Mouse (Mus musculus) frontal cortex, adult (tissue): ENCODE measurements at regions not wholly inside any gene's neighbourhood (a gene's known extent, or its start where the extent isn't known, plus 50 kb on each side); places are given as distances from the start of the nearest gene placed in this dataset.
A peak's percentile ranks its signal among the peaks of the same experiment; 100 is the strongest.

Source experiments
- ATAC-seq: cut with Nextera tagmentation; 2 replicates; pipeline ENCODE4 v1.9.2; 2017; ENCODE audit warnings: mild to moderate bottlenecking, moderate library complexity, mixed read lengths; ENCODE audit not compliant: low TSS enrichment

DNA sequence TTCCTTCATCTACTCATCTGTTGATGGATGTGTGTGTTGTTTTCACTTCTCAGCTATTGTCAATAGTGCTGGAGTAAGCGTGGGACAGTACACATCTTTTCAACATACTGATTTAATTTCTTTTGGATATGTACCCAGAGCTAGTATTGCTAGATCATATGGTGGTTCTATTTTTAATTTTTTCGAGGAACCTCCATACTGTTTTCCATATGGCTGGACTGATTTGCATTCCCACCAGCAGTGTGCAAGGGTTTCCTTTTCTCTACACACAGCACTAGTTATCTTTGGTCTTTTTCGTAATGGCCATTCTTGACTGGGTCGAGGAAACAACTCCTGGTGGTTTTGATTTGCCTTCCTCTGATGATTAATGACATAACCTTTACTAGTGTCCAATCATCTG, 943.0 kb downstream of the Gsdmc2 start:
- ATAC-seq, result peak; percentile 88

DNA sequence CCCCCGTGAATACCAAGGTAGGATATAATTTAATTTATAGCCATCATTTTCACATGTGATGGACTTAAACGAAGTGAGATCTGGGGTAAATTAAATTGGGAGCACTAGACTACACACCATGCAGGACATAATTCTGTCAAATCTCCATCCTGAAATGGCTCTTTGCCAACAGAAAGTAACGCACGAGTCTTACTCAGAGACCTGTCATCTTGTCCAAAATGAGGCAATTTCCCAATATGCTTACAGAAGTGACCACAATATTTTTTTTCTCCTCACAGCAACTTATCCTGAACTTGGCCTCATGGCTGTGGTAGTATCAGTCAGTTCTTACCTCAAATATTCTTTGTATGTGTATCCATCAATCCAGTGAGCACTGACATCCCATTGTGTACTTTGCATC, 955.2 kb downstream of the Gsdmc2 start:
- ATAC-seq, result no peak

DNA sequence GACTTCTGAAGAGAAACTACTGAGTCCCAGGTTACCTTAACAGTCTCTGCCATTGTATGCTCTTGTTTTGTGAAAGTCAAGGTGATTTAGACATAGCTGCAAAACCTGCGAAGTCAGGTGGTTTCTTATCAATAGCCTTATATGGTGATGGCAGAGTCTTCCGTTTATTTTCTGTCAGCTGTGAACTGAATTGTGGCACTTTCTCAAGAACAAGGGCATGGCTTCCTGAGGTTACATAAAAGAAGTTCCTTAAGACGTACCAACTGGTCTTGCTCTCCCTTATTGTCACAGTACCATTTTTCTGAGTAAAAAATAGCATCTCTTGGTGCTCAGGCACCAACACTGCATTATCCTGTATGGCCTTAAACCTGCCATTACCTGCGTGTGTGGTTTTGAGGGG, 959.6 kb downstream of the Gsdmc2 start:
- ATAC-seq, result no peak

DNA sequence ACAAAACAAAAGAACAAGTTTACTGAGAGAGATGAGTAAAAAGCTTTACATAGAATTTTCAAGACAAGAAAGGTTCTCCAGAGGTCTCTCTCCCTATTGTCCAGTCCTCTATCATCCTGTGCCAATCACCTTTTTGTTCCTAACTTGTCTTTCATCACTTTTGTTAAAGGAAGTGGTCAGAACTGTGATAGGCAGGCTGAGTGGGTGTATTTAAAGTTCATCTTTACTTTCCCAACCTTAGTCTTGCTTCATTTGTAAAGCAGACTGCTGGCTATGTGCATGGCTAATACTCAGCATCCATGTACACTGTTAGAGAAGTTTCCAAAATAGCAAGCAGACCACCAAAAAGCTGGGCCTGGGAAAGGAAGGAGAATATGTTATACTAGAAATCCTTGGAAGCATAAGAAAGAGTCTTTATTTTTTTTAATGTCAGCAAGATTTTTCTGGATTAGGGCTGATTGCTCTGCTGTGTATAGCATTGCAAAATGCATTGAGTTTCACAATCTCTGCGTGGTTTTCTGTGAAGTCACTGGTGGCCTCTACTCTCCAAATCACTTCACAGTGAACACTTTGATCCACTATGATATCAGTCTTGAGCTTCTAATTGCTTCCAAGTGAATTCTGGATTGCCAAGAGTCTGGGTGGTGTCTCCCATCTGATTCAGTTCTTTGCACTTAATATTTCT, 973.8 kb downstream of the Gsdmc2 start:
- no peak for ATAC-seq

DNA sequence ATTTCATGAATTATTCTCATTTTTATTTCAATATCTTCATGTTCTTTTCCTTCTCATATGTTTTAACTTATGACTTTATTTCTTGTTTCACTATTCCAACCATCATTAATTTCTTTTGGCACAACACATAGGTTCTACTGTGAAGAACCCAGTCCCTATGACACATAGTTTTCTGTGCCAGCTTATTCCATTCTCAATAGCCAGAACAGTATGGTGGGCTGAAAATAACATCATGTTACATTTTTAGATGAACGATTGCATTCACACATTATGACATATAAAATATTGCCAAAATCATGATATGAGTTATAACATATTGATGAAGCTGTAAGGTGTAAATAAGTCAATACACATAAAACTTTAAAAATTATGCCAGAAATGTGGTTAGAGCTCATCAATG, 982.4 kb downstream of the Gsdmc2 start:
- ATAC-seq, result no peak

DNA sequence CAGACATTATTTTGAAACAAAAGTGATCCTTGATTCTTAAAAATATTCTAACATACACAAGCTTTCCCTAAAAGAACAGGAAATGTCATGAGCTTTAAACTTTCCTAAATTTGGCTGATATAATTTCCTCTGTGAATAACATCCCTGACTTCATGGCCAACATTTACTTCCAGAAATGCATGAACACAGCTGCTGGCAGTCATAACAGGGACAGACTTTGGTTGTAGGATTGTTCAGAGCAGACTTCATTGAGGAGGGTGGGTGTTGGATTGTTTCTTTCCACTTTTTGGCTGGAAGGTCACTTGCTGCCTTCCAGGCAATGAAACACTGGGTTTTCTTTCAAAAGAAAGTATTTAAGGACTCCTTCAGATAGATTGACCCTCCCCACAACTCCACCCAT, 983.6 kb downstream of the Gsdmc2 start:
- no peak for ATAC-seq

DNA sequence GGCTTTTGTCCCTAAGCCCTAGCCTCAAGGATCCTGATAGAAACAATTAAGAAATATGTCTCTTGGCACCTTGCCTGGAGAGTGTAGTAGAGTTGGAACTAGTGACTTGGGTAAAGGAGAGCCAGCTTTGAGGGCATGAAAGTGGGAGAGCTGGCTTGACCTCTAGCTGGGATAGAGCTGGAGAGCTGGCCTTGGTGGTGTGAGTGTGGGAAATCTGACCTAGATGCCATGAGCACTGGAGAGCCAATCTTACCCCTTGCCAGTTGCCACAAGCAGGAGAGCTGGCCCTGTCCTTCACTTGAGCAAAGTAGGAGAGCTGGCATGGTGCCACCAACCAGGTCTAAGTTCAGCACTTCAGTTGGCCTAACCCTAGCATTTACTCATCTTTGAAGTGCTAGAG, 995.7 kb downstream of the Gsdmc2 start:
- no peak for ATAC-seq

DNA sequence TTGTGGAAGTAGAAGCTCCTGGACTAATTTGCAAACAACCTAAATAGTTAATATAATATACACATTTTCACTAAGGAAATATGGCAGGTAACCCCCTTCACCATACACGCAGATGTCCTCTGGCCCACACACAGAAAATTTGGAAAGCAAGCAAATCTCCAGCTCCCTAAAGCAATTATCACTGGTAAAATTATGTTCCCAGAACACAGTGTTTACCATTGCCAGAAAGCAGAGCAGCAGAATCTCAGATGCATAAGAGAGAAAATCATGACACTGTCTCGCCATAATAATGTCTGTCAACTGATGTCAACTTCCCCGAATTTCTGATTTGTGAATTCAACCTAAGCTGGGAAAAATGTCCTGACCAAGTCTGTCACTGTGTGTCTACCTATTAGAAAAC, 999.1 kb downstream of the Gsdmc2 start:
- peak; percentile 65; the same call in 1 of the 2 replicates for ATAC-seq

DNA sequence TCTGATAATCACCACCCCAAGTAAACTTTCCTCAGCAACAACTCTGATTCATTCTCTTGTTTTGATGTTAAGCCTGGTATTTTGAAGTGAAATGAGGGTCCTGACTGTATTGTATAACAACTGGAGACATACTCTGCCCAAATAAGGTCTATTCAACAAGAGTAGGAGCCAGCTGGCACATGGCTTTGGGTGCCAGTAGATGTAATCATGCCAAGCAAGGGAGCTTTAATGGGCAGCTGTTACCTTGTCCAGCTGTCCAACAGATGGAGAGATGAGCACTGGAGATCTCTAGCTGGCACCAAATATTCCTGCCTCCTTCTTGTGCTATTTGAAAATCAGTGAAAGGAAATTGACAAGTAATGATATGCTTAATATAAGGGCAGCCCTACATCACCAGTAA, 1019.4 kb downstream of the Gsdmc2 start:
- no peak for ATAC-seq

DNA sequence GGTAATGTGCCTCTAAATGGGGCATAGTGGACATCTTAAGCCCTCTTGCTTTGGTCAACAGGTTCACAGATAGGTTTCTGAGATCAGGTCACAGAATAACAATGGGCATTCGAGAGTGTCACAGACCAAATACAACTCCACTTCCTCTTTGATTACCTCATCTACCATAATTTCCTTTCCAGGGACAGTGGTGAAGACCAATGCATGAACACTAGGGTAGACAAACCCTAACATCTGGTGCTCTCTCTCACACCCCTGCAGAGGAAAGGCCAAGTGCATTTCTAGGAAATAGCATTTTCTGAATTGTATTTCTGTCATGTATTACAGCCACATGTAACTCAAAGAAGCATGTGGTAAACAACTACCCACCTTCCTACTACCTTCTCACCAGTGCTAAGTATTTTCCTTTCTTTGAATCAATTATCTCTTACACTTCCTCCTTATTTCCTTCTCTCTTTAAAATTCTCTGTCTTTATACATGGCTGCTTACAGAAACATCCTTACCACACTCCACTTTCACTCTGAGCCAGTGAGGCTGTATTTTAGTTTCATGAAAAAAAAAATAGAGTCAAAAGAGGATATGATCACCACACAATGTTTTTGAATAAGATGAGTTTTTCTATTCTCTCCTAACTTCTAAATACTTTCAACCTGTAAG, 1021.0 kb downstream of the Gsdmc2 start:
- ATAC-seq, result no peak

DNA sequence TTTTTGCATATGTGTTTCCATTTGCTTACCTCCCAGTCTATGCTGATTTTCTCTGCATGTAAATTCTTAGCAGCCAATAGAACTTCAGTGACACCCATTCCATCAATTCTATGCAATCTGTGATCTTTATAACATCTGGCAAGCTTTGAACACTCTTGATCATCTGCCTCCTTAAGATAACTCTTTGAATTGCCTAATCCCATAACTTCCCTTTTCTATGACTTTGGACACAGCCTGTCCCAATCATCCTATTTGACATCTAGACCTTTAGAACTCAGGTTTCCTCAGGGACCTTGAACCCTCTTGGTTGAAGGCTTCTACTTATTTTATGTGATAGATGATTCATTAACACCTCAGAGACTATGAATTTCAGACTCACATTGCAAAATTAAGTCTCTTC, 1022.7 kb downstream of the Gsdmc2 start:
- ATAC-seq, result no peak

DNA sequence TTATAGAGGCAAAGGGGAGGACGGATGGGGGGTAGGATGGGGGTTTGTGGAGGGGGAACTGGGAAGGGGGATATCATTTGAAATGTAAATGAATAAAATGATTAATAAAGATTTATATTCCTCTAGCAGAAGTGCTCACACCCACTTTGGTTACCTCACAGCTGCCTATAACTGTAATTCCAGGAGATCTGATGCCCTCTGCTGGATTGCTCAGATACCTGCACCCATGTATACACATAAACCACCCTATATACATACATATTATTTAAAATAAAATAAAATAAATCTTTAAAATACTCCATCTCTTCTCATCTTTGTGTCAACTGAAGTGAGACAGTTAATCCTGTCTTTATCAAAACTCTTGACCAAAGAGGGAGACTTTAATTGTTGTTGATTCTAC, 1031.9 kb downstream of the Gsdmc2 start:
- ATAC-seq, result no peak

DNA sequence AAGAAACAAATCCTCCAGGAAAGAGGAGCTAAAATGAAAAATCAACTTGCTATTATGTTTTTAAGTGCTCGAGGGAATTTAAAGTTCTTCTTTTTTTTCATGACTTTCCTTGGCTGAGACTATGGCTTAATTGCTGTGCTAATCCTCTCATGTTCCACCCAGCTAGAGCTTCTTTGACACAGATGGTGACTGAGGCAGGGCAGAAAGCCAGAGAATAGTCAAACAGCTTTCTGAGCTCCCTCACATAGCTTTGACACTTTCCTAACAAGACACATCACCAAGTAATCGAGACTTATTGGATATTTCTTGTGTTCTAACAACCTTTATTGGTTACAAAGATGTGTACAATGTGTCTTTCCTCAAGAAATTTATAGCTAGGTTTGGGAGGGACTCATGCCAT, 1033.0 kb downstream of the Gsdmc2 start:
- ATAC-seq, result peak; percentile 69

DNA sequence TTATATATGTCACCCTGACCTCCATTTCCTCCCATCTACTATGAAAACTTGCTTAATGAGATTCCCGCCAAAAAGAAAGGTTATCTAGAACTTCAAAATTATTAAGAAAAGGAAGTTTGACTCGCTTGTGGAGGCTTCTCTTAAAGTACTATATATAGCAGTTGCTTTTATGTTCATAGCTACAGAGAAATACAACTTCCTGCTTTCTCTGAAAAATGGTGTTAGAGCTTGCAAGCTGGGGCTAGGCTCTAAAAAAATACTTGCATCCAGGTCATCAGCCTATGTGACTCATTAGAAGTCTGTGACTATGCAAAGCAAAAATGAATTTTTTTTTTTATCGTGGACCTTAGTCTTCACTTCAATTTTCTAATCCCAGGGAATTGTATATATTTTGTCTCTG, 1035.7 kb downstream of the Gsdmc2 start:
- no peak for ATAC-seq

DNA sequence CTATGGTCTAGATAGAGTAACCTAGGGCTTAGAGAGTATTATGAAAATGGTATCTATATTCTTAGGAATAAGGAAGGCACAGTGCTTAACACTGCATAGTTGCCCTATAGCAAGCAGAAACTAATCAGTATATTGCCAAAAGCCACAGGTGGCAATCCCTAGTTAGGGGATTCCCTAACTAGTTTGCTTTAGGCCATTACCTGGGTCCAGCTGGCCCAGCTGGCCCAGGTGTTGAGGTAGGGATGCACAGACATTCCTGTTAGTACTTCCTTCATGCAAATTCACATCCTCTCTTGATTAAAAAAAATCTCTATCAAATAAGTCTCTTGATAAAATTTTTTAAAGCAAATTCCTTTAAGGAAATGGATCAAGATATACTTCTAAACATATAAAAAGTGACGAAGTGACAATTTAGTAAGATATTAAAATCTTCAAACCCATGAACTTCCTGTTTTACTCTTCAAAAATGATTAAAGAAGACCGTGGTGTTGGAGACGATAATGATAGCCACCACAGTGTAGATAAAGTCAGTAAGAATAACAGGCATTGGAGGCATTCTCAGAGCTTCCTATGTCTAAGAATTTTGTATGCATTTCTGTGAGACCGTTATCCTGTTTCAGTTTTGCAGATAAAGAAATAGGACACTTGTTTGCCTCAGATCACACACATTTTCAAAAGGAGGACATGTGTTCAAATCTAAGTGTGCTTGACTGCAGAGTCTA, 1036.7 kb downstream of the Gsdmc2 start:
- no peak for ATAC-seq

DNA sequence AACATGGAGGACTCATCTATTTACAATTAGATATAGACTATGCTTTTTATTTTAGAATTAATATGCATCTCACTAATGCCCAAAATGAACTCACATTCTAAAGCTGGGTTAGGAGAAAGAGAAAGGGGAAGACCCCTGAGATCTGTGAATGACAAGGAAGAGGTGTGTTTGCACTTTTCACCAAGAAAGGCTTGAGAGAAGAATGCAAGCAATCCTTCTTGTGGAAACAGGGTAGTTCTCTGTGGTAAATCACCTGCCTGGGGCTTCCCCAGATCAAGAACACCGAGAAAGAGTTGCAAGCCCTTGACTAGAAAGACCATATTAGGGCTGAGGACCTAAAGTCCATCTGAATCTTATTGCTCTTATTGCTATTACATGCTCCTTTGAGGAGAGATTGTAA, 1037.6 kb downstream of the Gsdmc2 start:
- ATAC-seq, result no peak

DNA sequence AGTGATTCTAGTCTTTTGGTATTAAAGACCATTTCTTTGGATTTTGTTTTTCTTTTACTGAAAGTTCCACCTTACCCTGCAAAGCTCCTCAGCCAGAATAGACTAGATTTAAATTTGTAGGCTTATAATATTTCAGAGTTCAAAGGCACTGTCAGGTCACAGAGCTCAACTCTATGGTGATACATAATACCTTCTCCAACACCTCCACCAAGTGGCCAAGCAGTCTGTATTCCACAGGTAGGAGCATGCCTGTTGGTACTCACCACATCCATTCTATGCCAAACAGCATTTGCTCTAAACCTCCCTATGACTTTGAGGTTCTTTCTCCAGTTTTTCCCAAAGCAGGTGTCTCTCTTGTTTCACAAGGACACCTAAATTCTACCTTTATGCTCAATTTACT, 1042.2 kb downstream of the Gsdmc2 start:
- ATAC-seq, result no peak

DNA sequence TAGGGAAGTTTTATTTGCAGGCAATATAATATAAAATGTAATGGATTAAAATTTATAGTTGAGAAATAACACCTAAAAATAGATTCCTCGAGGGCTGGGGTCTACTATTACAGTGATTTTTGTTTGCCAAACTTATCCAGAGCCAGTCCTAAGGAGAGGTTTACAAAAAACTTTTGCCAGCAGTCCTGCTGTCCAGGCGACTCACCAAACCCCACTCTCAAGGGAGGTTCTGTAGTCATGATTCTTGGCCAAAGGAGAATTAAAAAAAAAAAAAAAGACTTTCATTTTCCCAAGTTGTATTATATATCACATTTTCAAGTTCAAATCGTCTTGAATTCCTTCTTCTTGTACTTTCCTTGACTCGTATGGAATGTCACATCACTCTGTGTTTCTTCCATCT, 1046.2 kb downstream of the Gsdmc2 start:
- no peak for ATAC-seq

DNA sequence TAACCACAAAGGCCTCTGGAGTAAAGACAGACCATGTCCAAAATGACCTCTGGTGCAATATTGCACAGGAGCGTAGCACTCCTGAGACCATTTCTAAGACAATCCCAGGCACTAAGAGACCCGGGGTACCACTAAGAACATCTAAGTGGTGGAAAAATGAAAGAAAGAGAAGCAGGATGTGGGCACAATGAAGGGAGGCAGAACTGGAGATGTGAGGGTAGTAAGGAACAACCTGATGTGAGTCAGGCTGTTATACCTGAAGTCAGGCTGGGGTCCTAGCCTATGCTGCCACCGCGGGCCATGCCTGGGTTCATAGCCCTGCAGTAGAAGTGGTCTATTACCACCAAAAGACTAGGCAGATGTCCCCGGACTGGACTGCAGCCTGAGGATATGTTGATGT, 1051.4 kb downstream of the Gsdmc2 start:
- no peak for ATAC-seq

DNA sequence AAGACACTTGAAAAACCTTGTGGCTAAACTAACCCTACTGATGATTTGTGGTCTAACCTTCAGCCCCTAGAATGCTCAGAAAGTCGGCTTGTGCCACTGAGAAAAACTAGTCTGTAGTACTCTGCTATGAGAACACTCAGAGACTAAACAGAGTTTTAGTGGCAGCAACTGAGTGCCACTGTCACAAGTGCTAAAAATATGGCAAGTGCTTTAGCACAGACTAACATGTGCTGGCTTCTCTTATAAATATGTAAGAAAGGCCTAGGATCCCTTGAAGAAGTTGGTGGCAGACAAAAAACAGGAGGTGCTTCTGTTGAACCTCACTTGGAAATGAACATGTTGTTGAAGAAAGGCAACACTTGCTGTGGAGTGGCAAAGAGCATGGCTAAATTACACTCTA, 1052.9 kb downstream of the Gsdmc2 start:
- peak; percentile 55; the same call in 1 of the 2 replicates for ATAC-seq

DNA sequence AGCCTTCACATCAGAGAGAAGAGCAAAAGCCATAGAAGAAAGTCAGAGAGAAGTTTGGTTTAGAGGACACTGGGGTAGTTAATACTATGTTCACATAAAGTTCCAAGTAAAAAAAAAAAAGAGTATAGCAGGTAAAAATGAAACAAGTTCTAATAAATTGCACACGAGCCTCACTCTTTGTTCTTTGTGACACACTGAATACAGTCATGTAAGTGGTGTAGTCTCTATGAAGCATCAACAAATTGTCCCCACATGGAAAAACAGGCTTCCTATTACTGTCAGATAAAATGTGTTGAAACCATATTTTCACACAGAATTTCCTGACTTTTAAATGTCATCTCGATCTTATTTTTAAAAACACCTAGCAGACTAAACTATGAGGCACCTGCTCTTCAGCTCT, 1057.2 kb downstream of the Gsdmc2 start:
- no peak for ATAC-seq

DNA sequence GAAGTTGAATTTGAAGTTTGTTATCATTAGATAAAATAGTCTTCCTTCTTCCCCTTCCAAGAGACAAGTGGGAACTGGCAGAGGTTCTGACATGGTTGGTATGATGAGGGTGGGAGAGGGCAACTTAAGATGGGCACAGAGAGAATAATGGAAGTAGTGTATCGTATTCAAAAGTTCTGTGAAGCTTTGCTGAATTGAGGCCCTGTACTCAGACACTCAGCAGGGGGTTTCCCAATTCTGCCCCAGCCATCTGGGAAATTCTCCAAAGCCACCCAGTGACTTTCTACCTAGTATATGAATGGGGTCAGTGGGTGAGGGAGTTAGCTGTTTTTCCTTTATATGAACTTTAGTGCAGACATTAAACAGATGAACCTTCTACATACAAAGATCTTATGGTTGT, 1058.7 kb downstream of the Gsdmc2 start:
- ATAC-seq, result no peak

DNA sequence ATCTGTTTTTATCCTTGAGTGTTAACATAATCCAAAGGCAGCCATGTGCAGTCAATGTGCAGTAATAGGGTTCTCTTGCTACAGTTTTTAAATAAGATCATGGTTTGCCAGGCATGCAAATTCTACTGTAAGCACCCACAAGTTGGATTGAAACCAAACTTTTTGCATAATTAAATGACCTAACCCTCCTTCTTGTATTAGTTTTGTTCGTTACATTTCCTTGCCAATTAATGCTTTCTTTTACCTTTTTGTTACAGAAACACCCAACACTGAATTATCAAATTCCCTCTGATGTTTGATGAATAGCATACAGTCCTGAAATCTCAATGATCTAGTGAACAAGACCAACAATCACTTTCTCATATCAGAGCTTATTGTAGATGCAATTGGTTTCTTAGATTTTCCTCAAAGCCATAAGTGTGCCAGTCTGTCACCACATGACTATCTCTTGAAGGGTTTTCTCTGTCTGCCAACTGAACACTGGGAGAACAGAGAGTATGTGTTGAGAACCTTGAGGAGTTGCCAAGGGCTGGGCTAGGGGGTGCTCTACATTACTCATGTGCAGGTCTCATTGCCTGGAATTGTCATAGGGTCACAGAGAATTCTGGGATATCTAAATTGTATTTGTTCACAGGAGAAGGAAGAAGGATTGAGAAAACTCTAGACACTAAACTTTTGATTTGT, 1060.4 kb downstream of the Gsdmc2 start:
- ATAC-seq, result no peak
